Mouse (Mus musculus) heart, embryonic 15.5 days (tissue): ENCODE results near the gene Vps25. TPM values are rescaled to one million over a fixed set of nuclear protein-coding genes. Genes with fewer than 3 reads are reported as not detected.

Experiments used
- ATAC-seq: fragments of 200-750 bp; cut with Nextera tagmentation; replicated peaks from 2 replicates; pipeline ENCODE4 v1.8.0; 2017; ENCODE audit warnings: low read depth, moderate TSS enrichment; ENCODE audit not compliant: insufficient number of reproducible peaks, insufficient read depth, low FRiP score
- H3K27ac ChIP-seq: fragments of 300-500 bp; sonication (generic); 2 replicates; pipeline ENCODE4 v1.5.1; 2015; ENCODE audit warnings: mild to moderate bottlenecking, inconsistent platforms
- H3K27me3 ChIP-seq: fragments of 300-500 bp; sonication (generic); 2 replicates; pipeline ENCODE4 v1.6.1; 2015; ENCODE audit warnings: inconsistent platforms
- H3K36me3 ChIP-seq: fragments of 300-500 bp; sonication (generic); 2 replicates; pipeline ENCODE4 v1.6.1; 2015; ENCODE audit warnings: mild to moderate bottlenecking, inconsistent platforms
- H3K4me1 ChIP-seq: fragments of 300-500 bp; sonication (generic); replicated peaks from 2 replicates; pipeline ENCODE4 v1.6.1; 2015; ENCODE audit warnings: inconsistent platforms
- H3K4me2 ChIP-seq: fragments of 300-500 bp; sonication (generic); 2 replicates; pipeline ENCODE4 v1.6.1; 2015; ENCODE audit warnings: inconsistent platforms, mild to moderate bottlenecking, moderate library complexity
- H3K4me3 ChIP-seq: fragments of 300-500 bp; sonication (generic); 2 replicates; pipeline ENCODE4 v1.5.1; 2015; ENCODE audit warnings: mild to moderate bottlenecking, inconsistent platforms
- H3K9ac ChIP-seq: fragments of 300-500 bp; sonication (generic); 2 replicates; pipeline ENCODE4 v1.6.1; 2015; ENCODE audit warnings: mild to moderate bottlenecking, inconsistent platforms
- H3K9me3 ChIP-seq: fragments of 300-500 bp; sonication (generic); replicated peaks from 2 replicates; pipeline ENCODE4 v1.6.1; 2016; ENCODE audit warnings: inconsistent platforms
- WGBS: fragments of 180-500 bp; shearing (Covaris S2); methylation state at CpG from one replicate; pipeline ENCODE4 v1.1.7; 2015; ENCODE audit warnings: mixed read lengths; 5-methylcytosine and 5-hydroxymethylcytosine counted together
- polyA plus RNA-seq: library from polyadenylated mRNA; unstranded; fragments of >200 nt; fragmentation: Nextera tagmentation; extraction: Ambion mirVana; gene quantifications from 2 replicates; pipeline ENCODE4 v1.2.1, GENCODE M21; 2015

Vps25 gene
- polyA plus RNA-seq, 1 experiment from 2014 or later, result 89.1 TPM

DNA sequence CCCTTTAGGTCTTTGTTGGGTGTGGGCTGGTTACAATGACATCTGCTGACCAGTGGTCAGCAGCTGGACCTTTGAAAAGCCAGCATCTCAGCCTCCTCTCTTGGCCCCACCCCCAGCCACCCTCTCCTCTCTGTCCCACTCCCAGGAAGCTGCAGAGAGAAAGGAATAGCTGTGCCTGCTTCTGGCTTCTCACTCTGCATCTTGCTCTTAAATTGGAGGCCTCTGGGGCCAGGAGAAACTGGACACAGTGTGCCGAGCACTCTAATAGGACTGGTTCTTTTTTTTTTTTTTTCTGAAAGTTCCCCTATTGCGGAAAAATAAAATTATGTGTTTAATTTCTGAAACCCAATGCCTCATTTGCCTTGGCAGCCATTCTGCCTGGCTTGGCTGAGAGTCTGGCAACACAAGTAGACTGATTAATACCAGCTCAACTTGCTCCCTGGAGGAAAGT, 23.4 kb upstream of the Vps25 start:
- H3K4me3 ChIP-seq, result no peak overlapping the region
- H3K27me3 ChIP-seq, result 0 out of 2 replicates have a peak, but pooled peaks cover 3% of the 10 kb centered on the region
- no peaks in the 10 kb centered on the region for H3K9me3 ChIP-seq
- no peak for ATAC-seq
- H3K27ac ChIP-seq, result peak overlapping the region; percentile 92
- WGBS, result 43% methylated on average over 2 of the region's 2 CpGs
- H3K9ac ChIP-seq, result no peak overlapping the region
- H3K4me2 ChIP-seq, result no peak overlapping the region
- H3K4me1 ChIP-seq, result peaks cover 25% of the 10 kb centered on the region
- H3K36me3 ChIP-seq, result no peaks in the 10 kb centered on the region

DNA sequence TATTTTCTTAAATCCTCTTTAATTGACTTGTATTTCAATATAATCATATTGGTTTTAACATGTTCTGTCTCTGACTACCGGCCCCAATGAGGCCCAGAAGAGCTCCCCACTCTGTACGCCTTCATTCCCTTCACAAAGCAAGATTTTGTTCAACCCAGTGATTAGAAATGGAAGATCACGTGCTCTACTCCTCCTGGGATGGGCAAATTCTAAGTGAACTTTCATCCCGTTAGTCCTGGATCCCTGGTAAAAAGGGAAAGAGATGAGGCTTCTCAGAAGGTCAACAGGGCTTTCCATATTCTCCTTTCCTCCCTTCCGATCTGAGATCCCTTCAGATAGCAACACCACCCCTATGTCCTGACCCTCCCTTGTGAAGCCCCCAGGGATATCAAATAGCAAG, 23.0 kb upstream of the Vps25 start:
- Histone ChIP-seq H3K9ac (0 out of 2 replicates have a peak overlapping the region, but pooled peaks have one; percentile 32), H3K4me1 (peaks cover 20% of the 10 kb centered on the region), H3K36me3 (no peaks in the 10 kb centered on the region), H3K27me3 (0 out of 2 replicates have a peak, but pooled peaks cover 3% of the 10 kb centered on the region), H3K4me2 (peak overlapping the region; percentile 50), H3K9me3 (no peaks in the 10 kb centered on the region), H3K4me3 (no peak overlapping the region), H3K27ac (peak overlapping the region; percentile 92)
- 38% methylated on average over 5 of the region's 5 CpGs for WGBS
- ATAC-seq, result no peak

DNA sequence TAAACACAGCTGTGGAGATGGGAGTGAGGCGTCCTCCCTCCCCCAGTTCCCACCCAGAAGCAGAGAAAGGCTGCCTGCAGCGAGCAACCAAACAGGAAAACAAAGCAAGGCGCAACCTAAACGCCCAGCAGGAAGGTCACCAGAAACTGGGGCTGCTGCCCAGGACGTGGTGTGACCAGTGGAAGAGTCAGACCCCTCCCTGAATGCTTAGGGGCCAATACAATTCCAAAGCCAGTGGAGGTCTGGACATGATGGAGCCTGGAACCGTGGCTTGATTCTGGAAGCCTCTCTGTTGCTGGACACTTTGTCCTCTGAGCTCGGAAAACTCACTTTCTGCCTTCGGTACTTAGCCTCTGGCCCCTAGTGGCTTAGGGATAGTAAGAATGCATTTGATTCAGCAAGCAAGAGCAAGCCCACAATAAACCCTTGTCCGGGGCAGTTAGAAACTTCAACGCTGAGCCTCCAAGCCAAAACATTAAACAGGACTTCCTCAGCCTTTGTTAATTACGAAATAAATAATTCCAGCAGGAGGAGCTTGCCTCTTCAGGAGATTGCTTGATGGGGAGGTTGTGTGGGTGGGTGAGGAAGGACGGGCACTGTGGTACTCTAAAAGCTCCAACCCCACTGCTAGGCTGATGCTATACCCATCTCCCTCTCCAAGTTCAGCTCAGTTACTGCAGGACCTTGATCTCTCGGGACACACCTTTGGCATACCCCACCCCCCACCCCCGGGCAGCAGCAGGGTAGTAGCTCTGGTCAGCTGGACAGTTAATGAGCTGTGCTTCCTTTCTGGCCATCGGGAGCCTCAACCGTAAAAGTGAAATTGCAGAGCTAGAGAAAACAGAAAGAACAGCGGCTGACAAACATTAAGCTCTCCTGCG, 22.3 kb upstream of the Vps25 start:
- Histone ChIP-seq H3K36me3 (no peaks in the 10 kb centered on the region), H3K27me3 (0 out of 2 replicates have a peak, but pooled peaks cover 3% of the 10 kb centered on the region), H3K4me1 (peaks cover 19% of the 10 kb centered on the region), H3K4me3 (peak overlapping the region; percentile 21), H3K4me2 (peak overlapping the region; percentile 50), H3K27ac (peak overlapping the region; percentile 92), H3K9me3 (no peaks in the 10 kb centered on the region), H3K9ac (peak overlapping the region; percentile 32; the same call in 1 of the 2 replicates)
- peak; percentile 28; the same call in 1 of the 2 replicates for ATAC-seq
- WGBS, result 10% methylated on average over 18 of the region's 18 CpGs

DNA sequence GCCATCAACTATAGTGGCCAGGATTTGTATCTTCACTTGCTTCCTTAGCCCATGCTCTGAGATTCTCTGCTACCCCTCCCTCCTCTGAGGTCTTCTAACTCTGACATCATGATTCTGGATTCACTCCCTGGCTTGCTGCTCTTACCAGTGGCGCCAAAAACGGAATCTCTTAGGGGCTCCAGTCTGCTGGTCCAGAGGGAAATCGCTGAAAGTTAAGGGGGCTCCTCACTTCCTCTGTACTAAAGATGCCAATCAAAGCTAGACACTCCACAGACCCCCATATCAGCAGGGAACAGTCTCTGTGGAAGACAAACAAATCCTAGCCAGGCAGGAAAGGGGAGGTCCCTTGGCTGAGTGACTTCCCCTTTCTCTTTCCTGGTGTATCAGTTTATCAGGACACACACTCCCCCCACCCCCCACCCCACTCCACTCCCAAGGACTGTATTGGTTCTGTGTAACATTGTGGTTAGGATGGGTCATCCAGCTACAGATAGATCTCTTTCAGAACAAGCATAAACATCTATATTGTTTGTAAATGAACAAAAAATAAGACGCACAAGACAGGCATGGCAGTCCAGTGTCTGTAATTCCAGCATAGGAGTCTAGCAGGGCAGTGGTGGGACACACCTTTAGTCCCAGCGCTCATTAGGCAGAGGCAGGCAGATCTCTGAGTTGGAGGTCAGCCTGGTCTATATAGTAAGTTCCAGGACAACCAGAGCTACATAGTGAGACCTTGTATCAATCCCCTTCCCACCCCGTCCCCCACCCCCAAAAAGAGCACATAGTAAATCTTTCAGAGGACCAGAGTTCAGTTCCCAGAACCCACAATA, 21.3 kb upstream of the Vps25 start:
- Histone ChIP-seq H3K9ac (no peak overlapping the region), H3K27ac (peak overlapping the region; percentile 92)
- WGBS, result 37% methylated on average over 6 of the region's 6 CpGs

DNA sequence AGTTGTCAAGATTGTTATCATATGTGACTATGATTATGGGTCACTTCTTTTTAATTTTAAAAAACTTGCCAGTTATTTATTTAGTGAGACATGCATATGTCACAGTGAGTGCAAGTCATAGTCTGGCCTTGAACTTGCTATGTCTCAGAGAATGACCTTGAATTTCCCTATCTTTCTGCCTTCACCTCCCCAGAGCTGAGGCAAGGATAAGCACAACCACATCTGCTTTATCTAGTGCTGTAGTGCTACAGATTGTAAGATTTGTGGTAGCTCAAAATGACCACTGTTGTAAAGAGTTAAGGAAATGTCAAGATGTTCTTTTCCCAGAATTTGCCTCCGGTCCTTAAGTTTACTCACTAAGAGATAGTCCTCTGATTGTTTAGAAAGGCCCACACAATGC, 20.3 kb upstream of the Vps25 start:
- 0 out of 2 replicates have a peak, but pooled peaks cover 3% of the 10 kb centered on the region for H3K27me3 ChIP-seq
- peaks cover 24% of the 10 kb centered on the region for H3K4me1 ChIP-seq
- H3K4me2 ChIP-seq, result no peak overlapping the region
- H3K36me3 ChIP-seq, result no peaks in the 10 kb centered on the region
- 69% methylated on average over 1 of the region's 1 CpGs for WGBS
- no peak overlapping the region for H3K9ac ChIP-seq
- H3K27ac ChIP-seq, result no peak overlapping the region
- no peaks in the 10 kb centered on the region for H3K9me3 ChIP-seq
- no peak overlapping the region for H3K4me3 ChIP-seq
- ATAC-seq, result no peak

More for the DNA sequence above, 21.3 kb upstream of the Vps25 start:
- H3K4me3 ChIP-seq, result peak overlapping the region; percentile 21; the same call in 1 of the 2 replicates
- peak overlapping the region; percentile 50 for H3K4me2 ChIP-seq
- ATAC-seq, result peak; percentile 91
- H3K9me3 ChIP-seq, result no peaks in the 10 kb centered on the region
- peaks cover 17% of the 10 kb centered on the region for H3K4me1 ChIP-seq
- no peaks in the 10 kb centered on the region for H3K36me3 ChIP-seq
- 0 out of 2 replicates have a peak, but pooled peaks cover 3% of the 10 kb centered on the region for H3K27me3 ChIP-seq

DNA sequence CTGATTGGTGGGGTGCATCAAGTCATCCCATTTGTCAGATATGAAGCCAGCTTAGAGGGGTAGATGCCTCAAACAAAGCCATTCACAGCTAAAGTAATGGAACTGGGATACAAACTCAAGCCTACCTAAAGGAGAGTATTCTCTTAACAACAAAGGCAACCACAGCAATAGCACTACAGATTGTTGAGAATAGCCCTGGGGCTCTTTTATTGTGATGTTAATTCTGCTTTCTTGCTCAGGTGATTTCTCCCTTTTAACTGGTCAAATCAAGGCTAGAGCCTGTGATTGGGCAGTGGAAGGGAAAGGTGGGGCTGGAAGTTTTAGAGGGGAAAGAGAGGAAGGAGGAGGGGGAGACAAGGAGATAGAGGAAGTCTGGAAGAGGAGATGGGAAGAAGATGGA, 19.4 kb upstream of the Vps25 start:
- Histone ChIP-seq H3K4me2 (no peak overlapping the region), H3K36me3 (no peaks in the 10 kb centered on the region), H3K4me1 (peaks cover 24% of the 10 kb centered on the region), H3K27ac (no peak overlapping the region), H3K9ac (no peak overlapping the region), H3K27me3 (0 out of 2 replicates have a peak, but pooled peaks cover 3% of the 10 kb centered on the region), H3K9me3 (no peaks in the 10 kb centered on the region), H3K4me3 (no peak overlapping the region)
- ATAC-seq, result no peak

DNA sequence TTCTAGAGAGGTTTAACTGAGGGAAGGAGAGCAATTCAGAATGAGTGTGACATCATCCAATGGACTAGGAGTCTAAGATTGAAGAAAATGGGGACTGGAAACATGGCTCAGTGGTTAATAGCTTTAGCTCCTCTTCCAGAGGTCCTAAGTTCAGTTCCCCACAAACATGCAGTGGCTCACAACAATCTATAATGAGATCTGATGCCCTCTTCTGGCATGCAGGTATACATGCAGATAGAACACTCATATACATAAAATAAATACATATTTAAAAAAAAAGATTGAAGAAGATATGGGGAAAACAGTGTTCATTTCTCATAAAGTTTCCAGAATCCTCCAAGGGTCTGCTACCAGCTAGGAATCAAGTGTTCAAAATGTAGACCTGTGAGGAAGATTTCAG, 18.1 kb upstream of the Vps25 start:
- no peak for ATAC-seq
- Histone ChIP-seq H3K4me1 (peaks cover 20% of the 10 kb centered on the region), H3K9me3 (no peaks in the 10 kb centered on the region), H3K4me3 (no peak overlapping the region), H3K27me3 (0 out of 2 replicates have a peak, but pooled peaks cover 3% of the 10 kb centered on the region), H3K27ac (no peak overlapping the region), H3K9ac (no peak overlapping the region), H3K4me2 (no peak overlapping the region), H3K36me3 (no peaks in the 10 kb centered on the region)

DNA sequence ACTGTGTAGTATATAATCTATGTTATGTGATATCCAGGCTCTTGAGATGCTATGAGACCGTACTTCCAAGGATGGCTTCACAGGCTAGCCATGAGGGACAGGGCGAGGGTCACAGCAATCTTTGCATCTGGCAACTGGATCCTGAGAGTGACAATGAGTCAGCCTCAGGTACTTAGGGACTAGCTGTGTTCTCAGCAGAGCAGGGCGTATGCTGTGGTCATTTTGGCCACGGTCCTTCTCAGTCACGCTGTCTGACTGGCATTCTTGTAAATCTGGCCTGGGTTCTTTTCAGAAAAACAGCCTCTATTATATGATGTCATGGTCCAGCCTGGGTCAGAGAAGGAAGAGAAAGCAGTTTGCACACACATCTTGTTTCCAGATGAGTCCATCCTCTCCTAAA, 16.7 kb upstream of the Vps25 start:
- 85% methylated on average over 5 of the region's 5 CpGs for WGBS
- Histone ChIP-seq H3K27me3 (0 out of 2 replicates have a peak, but pooled peaks cover 3% of the 10 kb centered on the region), H3K36me3 (no peaks in the 10 kb centered on the region), H3K27ac (no peak overlapping the region), H3K4me2 (no peak overlapping the region), H3K9me3 (no peaks in the 10 kb centered on the region), H3K4me1 (peaks cover 7% of the 10 kb centered on the region), H3K4me3 (no peak overlapping the region), H3K9ac (no peak overlapping the region)
- ATAC-seq, result no peak

DNA sequence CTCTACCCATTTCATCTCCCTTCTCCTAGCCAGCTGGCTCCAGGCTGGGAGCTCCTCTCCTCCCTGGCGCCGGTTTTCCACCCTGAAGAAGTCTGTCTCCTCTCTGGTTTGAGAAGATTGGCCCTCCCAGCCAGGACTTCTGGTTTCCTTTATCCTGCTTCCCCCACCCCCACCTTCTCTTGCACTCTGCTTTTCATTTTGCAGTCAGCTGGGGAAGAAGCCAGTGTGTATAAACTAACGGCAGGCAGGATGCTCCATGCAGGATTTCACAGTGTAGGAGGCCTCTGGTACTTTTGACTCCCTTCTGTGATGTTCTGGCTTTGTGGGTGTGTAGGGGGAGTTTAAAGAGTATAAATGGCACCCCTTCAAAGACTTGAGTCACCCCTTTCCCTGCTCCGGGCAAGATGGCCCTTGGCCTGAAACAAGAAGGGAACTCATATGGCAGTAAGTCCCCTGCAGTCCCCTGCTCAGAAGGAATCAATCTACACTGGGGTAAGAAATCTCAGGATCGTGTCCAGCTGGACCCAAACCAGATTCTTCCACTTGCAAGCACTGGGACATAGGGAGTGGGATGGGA, 15.3 kb upstream of the Vps25 start:
- H3K9ac ChIP-seq, result no peak overlapping the region
- no peaks in the 10 kb centered on the region for H3K9me3 ChIP-seq
- H3K36me3 ChIP-seq, result no peaks in the 10 kb centered on the region
- no peak overlapping the region for H3K4me3 ChIP-seq
- peak overlapping the region; percentile 73 for H3K27ac ChIP-seq
- H3K27me3 ChIP-seq, result 0 out of 2 replicates have a peak, but pooled peaks cover 3% of the 10 kb centered on the region
- ATAC-seq, result peak; percentile 58
- WGBS, result 33% methylated on average over 5 of the region's 5 CpGs
- 0 out of 2 replicates have a peak overlapping the region, but pooled peaks have one; percentile 21 for H3K4me2 ChIP-seq
- H3K4me1 ChIP-seq, result peaks cover 7% of the 10 kb centered on the region; the same call in 1 of the 2 replicates

DNA sequence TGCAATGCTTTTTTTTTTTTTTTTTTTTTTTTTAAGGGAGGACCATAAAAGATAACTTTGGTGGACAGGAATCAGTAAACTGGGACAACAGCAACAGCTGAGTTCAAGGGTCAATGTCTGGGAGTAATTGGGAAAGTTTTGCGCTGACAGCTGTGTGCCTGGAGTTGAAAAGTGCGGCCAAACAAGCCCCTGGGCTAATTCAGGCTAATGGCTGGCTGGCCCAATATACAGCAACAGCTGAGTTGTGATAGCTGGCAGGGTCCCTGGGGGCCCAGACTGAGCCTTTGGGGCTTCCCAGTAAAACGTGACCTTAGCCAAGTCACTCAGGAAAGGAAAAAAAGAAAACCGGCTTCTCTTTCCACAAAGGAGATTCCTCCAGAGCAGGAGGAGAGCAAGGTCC, 8.4 kb upstream of the Vps25 start:
- H3K4me1 ChIP-seq, result peaks cover 17% of the 10 kb centered on the region
- 30% methylated on average over 4 of the region's 4 CpGs for WGBS
- peak overlapping the region; percentile 76 for H3K4me3 ChIP-seq
- no peak overlapping the region for H3K9ac ChIP-seq
- ATAC-seq, result no peak
- H3K27ac ChIP-seq, result peak overlapping the region; percentile 91
- peaks cover 42% of the 10 kb centered on the region for H3K27me3 ChIP-seq
- H3K4me2 ChIP-seq, result peak overlapping the region; percentile 96
- no peaks in the 10 kb centered on the region for H3K9me3 ChIP-seq
- H3K36me3 ChIP-seq, result no peaks in the 10 kb centered on the region
